Mouse (Mus musculus): ENCODE results near the gene Aldoart2.

DNA sequence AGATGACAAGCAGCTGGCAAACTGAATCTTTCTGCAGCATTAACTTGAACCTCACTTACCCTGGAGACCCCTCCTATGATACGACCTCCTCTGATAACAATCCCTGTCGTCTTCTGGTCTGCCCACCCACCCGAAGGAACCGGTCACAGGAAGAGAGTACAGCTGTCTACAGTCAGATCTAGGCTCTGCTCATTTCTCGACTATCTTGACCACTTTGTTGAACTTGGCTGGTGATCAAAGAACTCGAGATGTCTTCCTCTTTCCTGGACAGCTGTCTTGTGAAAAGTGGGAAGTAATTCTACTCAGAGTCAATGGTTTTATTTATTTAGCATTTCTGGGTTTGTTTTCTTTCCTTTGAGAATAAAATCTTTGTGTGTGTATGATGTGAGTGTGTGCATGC lies 4.6 kb downstream of the Aldoart2 start:
- TF ChIP-seq POLR2A (IDR thresholded peaks at IDR 0.05; ENCODE audit: low read depth, low read length) (no peak), CTCF (conservative IDR thresholded peaks at IDR 0.05; ENCODE audit: insufficient read depth, insufficient read length, low read depth, low read length) (no peak)
